Mouse (Mus musculus) erythroblast, embryonic 14.5 days (primary cell): Measurements from ENCODE around the gene Kl.

ENCODE experiments used
- GATA1 ChIP-seq: IDR thresholded peaks from 2 replicates; pipeline ENCODE4 v1.6.1; 2012; ENCODE audit warnings: low read length, inconsistent platforms, mixed read lengths
- TAL1 ChIP-seq: IDR thresholded peaks from 3 replicates; pipeline ENCODE4 v1.6.1; 2012; ENCODE audit warnings: low read length, inconsistent platforms, mixed read lengths

DNA sequence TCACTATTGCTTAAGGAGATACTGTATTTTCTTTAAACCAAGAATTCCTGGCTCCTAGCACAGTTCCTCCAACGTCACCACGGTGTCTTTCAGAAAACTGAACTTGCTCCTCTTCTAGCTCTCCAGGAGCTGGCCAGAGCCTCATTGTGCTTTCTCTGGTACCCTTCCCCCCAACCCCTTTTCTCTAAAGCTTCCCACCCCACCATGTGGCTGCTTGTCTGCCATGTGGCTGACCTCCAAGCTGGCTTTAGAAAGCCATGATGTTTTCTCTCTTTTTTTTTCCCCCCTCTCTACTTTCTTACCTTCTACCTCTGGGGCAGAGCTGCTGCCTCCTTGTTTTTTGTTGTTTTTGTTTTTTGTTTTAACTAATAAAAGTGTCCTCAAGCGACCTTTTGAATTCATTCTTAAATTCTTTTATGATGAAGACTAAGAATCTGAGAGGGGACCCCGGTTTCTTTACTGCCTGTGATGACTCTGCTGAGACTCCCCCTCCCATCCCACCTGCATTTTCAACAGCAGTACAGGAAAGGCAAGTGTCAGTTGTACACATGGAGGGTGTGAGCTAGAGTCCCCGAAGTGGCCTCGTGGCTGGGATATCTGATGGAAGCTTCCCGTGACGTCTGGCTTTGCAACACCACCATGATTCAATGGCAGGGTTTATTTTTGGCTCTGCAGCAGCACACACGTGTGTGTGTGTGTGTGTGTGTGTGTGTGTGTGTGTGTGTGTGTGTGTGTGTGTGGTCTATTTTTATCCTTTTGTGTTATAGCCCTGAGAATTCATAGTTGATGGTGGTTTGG, 82.5 kb downstream of the Kl start:
- TF ChIP-seq TAL1 (no peak), GATA1 (no peak)
